ENCODE assay signal across 8 mouse cellular contexts in the genomic region with DNA sequence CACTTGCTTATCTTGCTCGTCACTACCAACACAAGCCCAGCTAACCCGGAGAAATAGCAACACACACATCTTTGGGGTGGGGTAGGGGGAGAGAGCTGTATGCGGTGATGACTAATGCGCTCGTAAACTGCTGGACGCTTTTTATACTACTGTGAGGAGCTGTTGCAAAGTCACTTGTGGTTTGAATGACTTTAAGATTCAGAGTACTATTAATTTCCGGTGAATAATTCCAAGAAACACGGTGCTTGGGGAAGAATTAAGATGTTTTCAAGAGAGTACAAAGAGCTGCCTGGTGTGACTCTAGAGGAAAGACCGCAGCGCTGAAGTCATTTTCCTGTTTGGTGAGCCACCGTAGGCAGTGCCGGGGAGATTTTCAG. TPM values are rescaled to one million over a fixed set of nuclear protein-coding genes. Genes with fewer than 3 reads are reported as not detected.
DNase-seq lines count a peak whose midpoint lies in the region; ATAC-seq and TF ChIP-seq lines count a peak whose summit lies in the region.

No protein-coding gene starts in this region.

- TF ChIP-seq CTCF in small intestine, adult 2 months (IDR thresholded peaks at IDR 0.05; ENCODE audit: extremely low read depth, insufficient read length, insufficient replicate concordance, low read depth, low read length): no peak

- H3K9ac ChIP-seq in lung, embryonic 15.5 days: no peak overlapping the region

- WGBS in lung, embryonic 15.5 days: 29% methylated on average over 12 of the region's 12 CpGs
- WGBS in small intestine, adult 2 months: 12% methylated on average over 12 of the region's 12 CpGs
- 89% methylated on average over 12 of the region's 12 CpGs for WGBS in hindbrain, embryonic 10.5 days

- ATAC-seq in lung, embryonic 15.5 days (ENCODE audit: borderline replicate concordance, extremely low read depth, low FRiP score, low TSS enrichment): no peak
- ATAC-seq in activated CD4-positive, CD25-positive, alpha-beta regulatory T cell, adult 4 months: peak; percentile 87

- no peaks in the 10 kb centered on the region for H3K36me3 ChIP-seq in lung, embryonic 15.5 days
- no peaks in the 10 kb centered on the region for H3K36me3 ChIP-seq in small intestine, adult 2 months (ENCODE audit: control insufficient read depth, insufficient read depth, low read length)
- no peaks in the 10 kb centered on the region for H3K36me3 ChIP-seq in hindbrain, embryonic 10.5 days

- H3K27ac ChIP-seq in lung, embryonic 15.5 days: 0 out of 2 replicates have a peak overlapping the region, but pooled peaks have one; percentile 13
- peak overlapping the region; percentile 33 for H3K27ac ChIP-seq in small intestine, adult 2 months (ENCODE audit: insufficient read depth, low read depth, low read length)
- H3K27ac ChIP-seq in hindbrain, embryonic 10.5 days: no peak overlapping the region

- H3K4me1 ChIP-seq in lung, embryonic 15.5 days: peaks cover 30% of the 10 kb centered on the region
- H3K4me1 ChIP-seq in small intestine, adult 2 months (ENCODE audit: control insufficient read depth, insufficient read depth, insufficient read length, low read length): peaks cover 26% of the 10 kb centered on the region
- H3K4me1 ChIP-seq in hindbrain, embryonic 10.5 days (replicated peaks): peaks cover 24% of the 10 kb centered on the region

- 0 out of 2 replicates have a peak overlapping the region, but pooled peaks have one; percentile 12 for H3K4me2 ChIP-seq in lung, embryonic 15.5 days

- no peaks in the 10 kb centered on the region for H3K27me3 ChIP-seq in lung, embryonic 15.5 days
- no peaks in the 10 kb centered on the region for H3K27me3 ChIP-seq in small intestine, adult 2 months (ENCODE audit: control insufficient read depth, insufficient read depth, low read length)
- no peaks in the 10 kb centered on the region; the same call in 1 of the 2 replicates for H3K27me3 ChIP-seq in hindbrain, embryonic 10.5 days (ENCODE audit: insufficient read depth, poor library complexity, severe bottlenecking)

- no peak for TF ChIP-seq POLR2A in small intestine, adult 2 months (IDR thresholded peaks at IDR 0.05; ENCODE audit: low read depth, low read length)

- no peak overlapping the region for H3K4me3 ChIP-seq in lung, embryonic 15.5 days
- no peak overlapping the region for H3K4me3 ChIP-seq in small intestine, adult 2 months (ENCODE audit: low read depth, low read length)
- no peak overlapping the region for H3K4me3 ChIP-seq in hindbrain, embryonic 10.5 days

- no peaks in the 10 kb centered on the region for H3K9me3 ChIP-seq in lung, embryonic 15.5 days
- no peaks in the 10 kb centered on the region for H3K9me3 ChIP-seq in hindbrain, embryonic 10.5 days

- no peak for DNase-seq in lung, adult 18-20 months
- DNase-seq in induced T-regulatory cell, adult 2 months (ENCODE audit: low read depth): peak; percentile 89
- no peak for DNase-seq in hindbrain, embryonic 10.5 days (ENCODE audit: low spot score)
- no peak for DNase-seq in ovary, postnatal 10 days (ENCODE audit: low spot score)
- DNase-seq in testis, postnatal 10 days (ENCODE audit: low spot score): no peak

RNA-seq across cellular contexts. Expression of gene Errfi1, which starts 45.3 kb away (rescaled TPM):
- 41.7 and 42.7 TPM in 2 replicates for polyA plus RNA-seq in lung, embryonic 15.5 days (2015; fragmentation: Nextera tagmentation; extraction: Ambion mirVana)
- polyA plus RNA-seq in activated CD4-positive, CD25-positive, alpha-beta regulatory T cell, adult 4 months (2017; shearing (Covaris generic)): 1 to 10 TPM; 2.0 to 2.4 TPM
- polyA plus RNA-seq in small intestine, adult 2 months (2012; rRNA removed): 6.6 and 26.7 TPM in 2 replicates
- polyA plus RNA-seq in hindbrain, embryonic 10.5 days (2016; fragmentation: Nextera tagmentation; extraction: Ambion mirVana): 29.7 and 32.1 TPM in 2 replicates
